Mouse (Mus musculus): Measurements from ENCODE around the gene Fam131b.

The Fam131b gene

GRCm38 (mm10) chr6:42328757-42329156, 4.3 kb upstream of the Fam131b start:
- no peak for DNase-seq (ENCODE audit: low spot score)

- DNase-seq (ENCODE audit: low spot score): no peak
Observed at GRCm38 (mm10) chr6:42326509-42326908, 2.1 kb upstream of the Fam131b start.

GRCm38 (mm10) chr6:42325268-42325609, 796 bp upstream of the Fam131b start:
- DNase-seq (ENCODE audit: low spot score): peak; percentile 16

GRCm38 (mm10) chr6:42324067-42324481, 369 bp downstream of the Fam131b start:
- no peak for DNase-seq (ENCODE audit: low spot score)

GRCm38 (mm10) chr6:42323371-42324066, 924 bp downstream of the Fam131b start:
- DNase-seq (ENCODE audit: low spot score): no peak

- no peak for DNase-seq (ENCODE audit: low spot score)
Observed at GRCm38 (mm10) chr6:42318293-42318692, 6.2 kb downstream of the Fam131b start.

- DNase-seq (ENCODE audit: low spot score): no peak
Observed at GRCm38 (mm10) chr6:42310427-42311053, 13.9 kb downstream of the Fam131b start.

- DNase-seq (ENCODE audit: low spot score): no peak
Observed at GRCm38 (mm10) chr6:42309816-42310378, 14.5 kb downstream of the Fam131b start.

- DNase-seq (ENCODE audit: low spot score): no peak
Observed at GRCm38 (mm10) chr6:42299362-42299761, 25.1 kb downstream of the Fam131b start.

- no peak for DNase-seq (ENCODE audit: low spot score)
Observed at GRCm38 (mm10) chr6:42295549-42296094, 28.8 kb downstream of the Fam131b start.

GRCm38 (mm10) chr6:42293327-42293726, 31.1 kb downstream of the Fam131b start:
- no peak for DNase-seq (ENCODE audit: low spot score)

- no peak for DNase-seq (ENCODE audit: low spot score)
Observed at GRCm38 (mm10) chr6:42287562-42287961, 36.9 kb downstream of the Fam131b start.

GRCm38 (mm10) chr6:42286448-42286847, 38.0 kb downstream of the Fam131b start, which contains the start of gene Clcn1:
Clcn1 (plus strand) TSS chr6:42286685.
- DNase-seq (ENCODE audit: low spot score): no peak

GRCm38 (mm10) chr6:42282865-42283528, 41.4 kb downstream of the Fam131b start:
- no peak for DNase-seq (ENCODE audit: low spot score)

- no peak for DNase-seq (ENCODE audit: low spot score)
Observed at GRCm38 (mm10) chr6:42276151-42276550, 48.3 kb downstream of the Fam131b start.

- DNase-seq (ENCODE audit: low spot score): no peak
Observed at GRCm38 (mm10) chr6:42270817-42271216, 53.6 kb downstream of the Fam131b start.

- no peak for DNase-seq (ENCODE audit: low spot score)
Observed at GRCm38 (mm10) chr6:42265391-42266330, 58.8 kb downstream of the Fam131b start.
